Mouse (Mus musculus): ENCODE measurements at regions not wholly inside any gene's neighbourhood (a gene's known extent, or its start where the extent isn't known, plus 50 kb on each side); places are given as distances from the start of the nearest gene placed in this dataset.
A peak's percentile ranks its signal among the peaks of the same experiment; 100 is the strongest.

DNA sequence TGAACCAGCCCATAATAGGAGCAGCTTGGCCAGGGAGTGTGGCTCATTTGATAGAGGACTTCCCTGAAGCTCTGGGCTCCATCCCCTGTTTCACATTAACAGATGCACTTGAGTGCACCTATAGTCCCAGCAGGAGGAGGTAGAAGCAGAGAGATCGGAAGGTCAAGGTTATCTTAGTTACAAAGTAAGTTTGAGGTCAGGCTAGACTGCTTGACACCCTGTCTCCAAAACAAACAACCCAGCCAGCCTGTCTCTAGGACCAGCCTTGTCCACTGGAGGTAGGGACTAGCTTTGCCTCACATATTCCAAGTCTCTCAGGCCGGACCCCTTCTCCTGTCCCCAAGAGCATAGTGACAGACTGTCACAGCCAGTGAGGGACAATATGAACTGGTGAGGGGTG lies 88.9 kb upstream of the Ptpn1 start:
- Histone ChIP-seq H3K9ac (ENCODE audit: low read depth, low read length) (no peak overlapping the region), H3K4me2 (ENCODE audit: low read depth, low read length) (no peak overlapping the region), H3K36me3 (ENCODE audit: control insufficient read depth, insufficient read depth, low read length) (no peaks in the 10 kb centered on the region), H3K27ac (replicated peaks; ENCODE audit: low read depth, low read length) (no peak overlapping the region), H3K4me1 (ENCODE audit: control insufficient read depth, insufficient read depth, low read length) (0 out of 2 replicates have a peak, but pooled peaks cover 9% of the 10 kb centered on the region), H3K27me3 (replicated peaks; ENCODE audit: control insufficient read depth, insufficient read depth, low read length) (no peaks in the 10 kb centered on the region), H3K4me3 (ENCODE audit: low read depth, low read length) (no peak overlapping the region), H3K9me3 (ENCODE audit: control insufficient read depth, low read length) (no peaks in the 10 kb centered on the region)
- 81% methylated on average over 2 of the region's 2 CpGs for WGBS
- DNase-seq (ENCODE audit: low spot score), result no peak
- no peak for ATAC-seq (ENCODE audit: low read depth)

DNA sequence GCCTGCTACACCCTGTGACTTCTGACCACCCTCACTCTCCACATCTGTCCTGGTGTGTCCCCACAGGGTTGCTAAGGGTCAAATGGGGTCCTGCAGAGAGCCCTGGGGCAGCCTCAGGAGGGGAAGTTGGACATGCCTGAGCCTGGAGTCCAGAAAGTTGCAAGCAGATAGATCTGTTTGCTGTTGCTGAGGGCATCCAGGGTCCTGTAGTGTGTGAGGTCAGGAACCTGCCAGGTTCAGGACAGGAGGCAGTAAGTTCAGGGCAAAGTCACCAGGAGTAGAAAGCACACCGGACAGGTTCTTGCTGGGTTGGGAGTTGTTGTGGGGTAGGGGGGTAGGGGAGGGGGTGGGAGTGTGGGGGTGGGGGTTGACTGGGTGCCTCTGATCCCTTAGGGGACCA lies 89.4 kb upstream of the Ptpn1 start:
- Histone ChIP-seq H3K9ac (ENCODE audit: low read depth, low read length) (no peak overlapping the region), H3K4me2 (ENCODE audit: low read depth, low read length) (no peak overlapping the region), H3K27me3 (replicated peaks; ENCODE audit: control insufficient read depth, insufficient read depth, low read length) (no peaks in the 10 kb centered on the region), H3K36me3 (ENCODE audit: control insufficient read depth, insufficient read depth, low read length) (no peaks in the 10 kb centered on the region), H3K27ac (replicated peaks; ENCODE audit: low read depth, low read length) (no peak overlapping the region), H3K4me1 (ENCODE audit: control insufficient read depth, insufficient read depth, low read length) (0 out of 2 replicates have a peak, but pooled peaks cover 10% of the 10 kb centered on the region), H3K4me3 (ENCODE audit: low read depth, low read length) (no peak overlapping the region), H3K9me3 (ENCODE audit: control insufficient read depth, low read length) (no peaks in the 10 kb centered on the region)
- WGBS, result 100% methylated on average over 1 of the region's 1 CpGs
- ATAC-seq (ENCODE audit: low read depth) (no peak), DNase-seq (ENCODE audit: low spot score) (no peak)

DNA sequence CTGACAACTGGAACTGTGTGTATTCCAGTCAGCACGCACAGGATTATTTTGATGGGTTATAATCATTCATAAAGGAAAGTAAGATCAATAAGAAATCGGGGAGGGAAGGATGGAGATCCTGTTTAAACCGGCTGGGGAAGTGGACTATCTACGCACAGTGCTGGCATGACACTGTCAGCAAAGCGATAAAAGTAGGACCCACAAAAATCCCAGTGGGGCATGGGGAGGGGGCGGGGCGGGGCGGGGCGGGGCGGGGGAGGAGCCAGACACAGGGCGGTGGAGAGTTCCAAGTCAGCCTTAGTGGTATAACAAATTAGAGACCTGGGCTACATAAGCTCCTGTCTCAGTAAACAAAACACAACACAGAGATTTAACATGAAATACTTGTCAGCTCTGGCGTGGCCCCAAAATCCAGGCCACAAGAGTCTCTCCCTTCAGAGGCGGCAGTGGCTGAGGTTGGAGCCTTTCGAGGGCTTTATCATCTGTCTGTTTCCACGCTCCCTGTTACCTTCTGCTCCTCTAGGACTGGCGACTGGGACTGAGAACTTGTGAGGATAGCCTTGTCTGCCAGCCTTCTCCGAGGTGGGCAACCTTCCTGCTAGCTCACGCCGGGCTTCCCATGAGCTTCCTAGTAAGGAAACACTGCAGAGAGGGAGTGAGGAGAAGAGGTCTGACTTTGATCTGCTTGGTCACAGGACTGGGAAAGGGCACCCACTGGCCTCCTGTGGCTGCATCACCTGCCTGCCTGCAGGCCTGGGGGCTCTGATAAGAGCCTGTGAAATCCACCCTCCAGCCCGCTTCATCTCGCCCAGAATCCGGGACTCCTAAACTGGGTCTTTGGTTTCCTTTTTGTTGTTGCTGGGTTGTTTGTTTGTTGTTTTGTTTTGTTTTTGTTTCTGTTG lies 90.3 kb upstream of the Ptpn1 start:
- Histone ChIP-seq H3K9me3 (ENCODE audit: control insufficient read depth, low read length) (no peaks in the 10 kb centered on the region), H3K4me2 (ENCODE audit: low read depth, low read length) (no peak overlapping the region), H3K27me3 (replicated peaks; ENCODE audit: control insufficient read depth, insufficient read depth, low read length) (no peaks in the 10 kb centered on the region), H3K4me1 (ENCODE audit: control insufficient read depth, insufficient read depth, low read length) (peaks cover 18% of the 10 kb centered on the region; the same call in 1 of the 2 replicates), H3K36me3 (ENCODE audit: control insufficient read depth, insufficient read depth, low read length) (no peaks in the 10 kb centered on the region), H3K4me3 (ENCODE audit: low read depth, low read length) (no peak overlapping the region), H3K9ac (ENCODE audit: low read depth, low read length) (no peak overlapping the region), H3K27ac (replicated peaks; ENCODE audit: low read depth, low read length) (no peak overlapping the region; the same call in 1 of the 2 replicates)
- 41% methylated on average over 22 of the region's 22 CpGs for WGBS
- DNase-seq (ENCODE audit: low spot score), result peak; percentile 48
- ATAC-seq (ENCODE audit: low read depth), result no peak

DNA sequence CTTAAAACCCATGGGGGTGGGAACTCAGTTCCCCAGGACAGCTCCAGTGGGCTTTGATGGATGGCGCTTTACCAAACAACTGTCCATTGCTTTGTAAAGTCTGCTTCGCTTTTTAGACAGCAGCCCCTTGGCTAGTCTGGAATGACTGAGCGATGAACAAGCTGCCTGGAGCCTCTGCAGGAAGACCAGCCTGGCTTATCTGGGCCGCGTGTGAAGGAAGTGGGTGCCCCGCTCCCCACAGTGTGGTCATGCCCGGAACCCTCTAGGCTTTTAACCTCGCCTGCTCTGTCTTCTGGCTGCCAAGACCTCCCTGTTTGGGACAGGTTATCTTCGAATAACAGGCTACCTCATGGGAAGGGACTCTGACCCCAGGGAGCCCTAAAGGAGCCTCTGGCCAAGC lies 91.5 kb upstream of the Ptpn1 start:
- Histone ChIP-seq H3K27ac (replicated peaks; ENCODE audit: low read depth, low read length) (no peak overlapping the region), H3K4me2 (ENCODE audit: low read depth, low read length) (no peak overlapping the region)
- no peak for ATAC-seq (ENCODE audit: low read depth)

DNA sequence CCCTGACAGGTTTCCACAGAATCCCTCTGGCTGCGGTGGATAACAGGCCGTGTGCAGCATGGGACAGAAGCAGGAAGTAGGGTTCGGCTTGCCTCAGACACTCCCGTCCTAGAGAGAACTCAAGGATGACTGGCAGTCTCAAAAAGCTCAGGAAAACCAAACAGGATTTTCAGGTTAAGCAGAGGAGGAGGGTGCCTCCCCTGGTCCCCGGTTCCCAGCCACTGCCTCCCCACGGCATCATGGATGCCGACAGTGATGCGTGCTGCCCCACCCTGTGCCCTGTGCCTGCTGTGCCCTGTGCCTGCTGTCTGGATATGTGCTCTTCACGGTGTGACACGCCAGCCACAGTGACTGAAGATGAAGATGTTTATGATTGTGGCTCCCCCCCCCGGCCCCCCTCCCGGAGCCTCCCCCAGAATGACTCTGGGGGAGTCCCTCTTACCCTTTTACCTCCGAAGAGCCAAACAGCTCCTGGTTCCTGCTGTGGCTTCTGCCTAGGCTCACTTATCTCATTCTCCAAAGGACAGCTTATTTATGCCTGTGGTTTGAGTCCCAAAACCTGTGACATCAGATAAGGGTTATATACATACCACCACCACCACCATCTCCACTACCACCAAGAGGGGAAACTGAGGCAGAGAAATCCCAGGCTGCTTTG lies 92.4 kb upstream of the Ptpn1 start:
- H3K9me3 ChIP-seq (ENCODE audit: control insufficient read depth, low read length), result no peaks in the 10 kb centered on the region
- H3K4me3 ChIP-seq (ENCODE audit: low read depth, low read length), result no peak overlapping the region
- 52% methylated on average over 12 of the region's 13 CpGs for WGBS
- peak; percentile 66 for ATAC-seq (ENCODE audit: low read depth)
- no peak overlapping the region for H3K9ac ChIP-seq (ENCODE audit: low read depth, low read length)
- peak overlapping the region; percentile 21; the same call in 1 of the 2 replicates for H3K27ac ChIP-seq (replicated peaks; ENCODE audit: low read depth, low read length)
- H3K27me3 ChIP-seq (replicated peaks; ENCODE audit: control insufficient read depth, insufficient read depth, low read length), result no peaks in the 10 kb centered on the region
- no peak overlapping the region for H3K4me2 ChIP-seq (ENCODE audit: low read depth, low read length)
- H3K36me3 ChIP-seq (ENCODE audit: control insufficient read depth, insufficient read depth, low read length), result no peaks in the 10 kb centered on the region
- peak; percentile 77 for DNase-seq (ENCODE audit: low spot score)
- peaks cover 22% of the 10 kb centered on the region; the same call in 1 of the 2 replicates for H3K4me1 ChIP-seq (ENCODE audit: control insufficient read depth, insufficient read depth, low read length)

More for the DNA sequence above, 91.5 kb upstream of the Ptpn1 start:
- Histone ChIP-seq H3K9ac (ENCODE audit: low read depth, low read length) (no peak overlapping the region), H3K27me3 (replicated peaks; ENCODE audit: control insufficient read depth, insufficient read depth, low read length) (no peaks in the 10 kb centered on the region), H3K4me3 (ENCODE audit: low read depth, low read length) (no peak overlapping the region), H3K9me3 (ENCODE audit: control insufficient read depth, low read length) (no peaks in the 10 kb centered on the region), H3K36me3 (ENCODE audit: control insufficient read depth, insufficient read depth, low read length) (no peaks in the 10 kb centered on the region), H3K4me1 (ENCODE audit: control insufficient read depth, insufficient read depth, low read length) (peaks cover 19% of the 10 kb centered on the region; the same call in 1 of the 2 replicates)
- 85% methylated on average over 9 of the region's 9 CpGs for WGBS
- DNase-seq (ENCODE audit: low spot score), result no peak

DNA sequence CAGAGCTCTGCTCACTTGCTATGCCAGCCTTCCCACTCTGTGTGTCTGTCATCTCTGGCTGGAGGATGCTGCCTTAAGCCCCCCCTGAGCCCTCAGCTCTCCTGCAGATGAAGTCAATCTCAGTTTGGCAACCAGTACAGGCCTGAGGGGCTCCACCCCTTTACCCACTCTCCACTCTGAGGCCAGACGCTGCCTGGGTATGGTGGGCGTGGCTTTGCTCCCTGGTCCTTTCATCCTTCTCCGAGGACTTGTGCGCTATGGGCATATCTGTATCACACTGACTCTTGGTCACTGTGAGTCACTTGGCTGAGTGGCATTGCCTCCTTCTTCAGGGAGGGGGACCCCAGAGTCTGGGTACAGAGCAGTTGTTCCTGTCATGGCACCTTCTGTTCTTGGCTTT lies 94.3 kb upstream of the Ptpn1 start:
- Histone ChIP-seq H3K4me1 (ENCODE audit: control insufficient read depth, insufficient read depth, low read length) (peaks cover 35% of the 10 kb centered on the region; the same call in 1 of the 2 replicates), H3K4me2 (ENCODE audit: low read depth, low read length) (no peak overlapping the region)
- 0 out of 2 replicates have a peak, but pooled peaks have one; percentile 8 for ATAC-seq (ENCODE audit: low read depth)

DNA sequence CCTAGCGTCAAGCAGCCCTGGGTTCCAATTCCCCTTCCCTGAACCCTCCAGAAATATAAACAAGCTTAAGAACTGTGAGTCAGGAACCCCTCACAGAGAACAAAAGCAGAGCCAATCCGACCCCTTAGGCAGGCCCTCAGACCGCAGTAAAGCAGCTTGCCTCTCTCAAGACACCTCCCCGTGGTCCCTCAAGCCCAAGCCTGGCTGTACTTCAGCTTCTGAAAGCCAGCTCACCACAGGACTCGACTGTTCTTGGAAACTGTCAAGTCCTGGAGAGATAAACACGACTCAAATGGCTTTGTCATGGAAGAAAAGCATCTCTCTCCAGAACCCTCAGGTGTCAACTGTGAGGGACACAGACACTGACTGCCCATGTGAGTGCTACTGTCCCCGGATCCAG lies 95.2 kb upstream of the Ptpn1 start:
- no peak for ATAC-seq (ENCODE audit: low read depth)
- peaks cover 28% of the 10 kb centered on the region; the same call in 1 of the 2 replicates for H3K4me1 ChIP-seq (ENCODE audit: control insufficient read depth, insufficient read depth, low read length)
- WGBS, result 26% methylated on average over 7 of the region's 7 CpGs

More for the DNA sequence above, 94.3 kb upstream of the Ptpn1 start:
- no peak overlapping the region for H3K4me3 ChIP-seq (ENCODE audit: low read depth, low read length)
- H3K9me3 ChIP-seq (ENCODE audit: control insufficient read depth, low read length), result no peaks in the 10 kb centered on the region
- H3K27ac ChIP-seq (replicated peaks; ENCODE audit: low read depth, low read length), result no peak overlapping the region
- H3K36me3 ChIP-seq (ENCODE audit: control insufficient read depth, insufficient read depth, low read length), result no peaks in the 10 kb centered on the region
- H3K27me3 ChIP-seq (replicated peaks; ENCODE audit: control insufficient read depth, insufficient read depth, low read length), result no peaks in the 10 kb centered on the region
- WGBS, result 33% methylated on average over 4 of the region's 4 CpGs
- 0 out of 2 replicates have a peak overlapping the region, but pooled peaks have one; percentile 9 for H3K9ac ChIP-seq (ENCODE audit: low read depth, low read length)
- DNase-seq (ENCODE audit: low spot score), result peak; percentile 52

DNA sequence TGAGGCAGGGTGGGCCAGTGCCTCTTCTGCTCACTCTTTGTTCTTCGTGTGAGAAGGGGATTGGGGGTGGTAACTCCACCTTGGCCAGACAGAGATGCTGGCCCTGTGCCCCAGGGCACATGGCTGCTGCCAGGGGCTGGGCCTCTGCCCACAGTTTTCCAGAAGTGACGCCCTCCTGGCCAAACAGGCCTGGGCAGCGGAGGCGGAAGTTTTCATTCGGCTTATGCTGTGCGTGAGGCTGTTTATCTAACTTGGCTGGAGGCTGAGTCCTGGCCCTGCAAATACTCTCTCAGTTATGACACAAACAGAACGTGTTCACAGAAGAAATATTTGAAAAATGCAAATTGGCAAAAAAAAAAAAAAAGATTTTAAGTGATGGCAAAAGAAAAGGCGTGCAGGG lies 97.3 kb upstream of the Ptpn1 start:
- no peak overlapping the region for H3K4me3 ChIP-seq (ENCODE audit: low read depth, low read length)
- H3K9me3 ChIP-seq (ENCODE audit: control insufficient read depth, low read length), result no peaks in the 10 kb centered on the region
- no peaks in the 10 kb centered on the region for H3K36me3 ChIP-seq (ENCODE audit: control insufficient read depth, insufficient read depth, low read length)
- no peaks in the 10 kb centered on the region for H3K27me3 ChIP-seq (replicated peaks; ENCODE audit: control insufficient read depth, insufficient read depth, low read length)
- no peak overlapping the region for H3K4me2 ChIP-seq (ENCODE audit: low read depth, low read length)
- no peak overlapping the region for H3K9ac ChIP-seq (ENCODE audit: low read depth, low read length)
- WGBS, result 46% methylated on average over 8 of the region's 8 CpGs
- DNase-seq (ENCODE audit: low spot score) (peak; percentile 57), ATAC-seq (ENCODE audit: low read depth) (peak; percentile 45; the same call in 1 of the 2 replicates)
- H3K27ac ChIP-seq (replicated peaks; ENCODE audit: low read depth, low read length), result peak overlapping the region; percentile 72
- peaks cover 26% of the 10 kb centered on the region; the same call in 1 of the 2 replicates for H3K4me1 ChIP-seq (ENCODE audit: control insufficient read depth, insufficient read depth, low read length)

More for the DNA sequence above, 95.2 kb upstream of the Ptpn1 start:
- Histone ChIP-seq H3K36me3 (ENCODE audit: control insufficient read depth, insufficient read depth, low read length) (no peaks in the 10 kb centered on the region), H3K27me3 (replicated peaks; ENCODE audit: control insufficient read depth, insufficient read depth, low read length) (no peaks in the 10 kb centered on the region), H3K9ac (ENCODE audit: low read depth, low read length) (0 out of 2 replicates have a peak overlapping the region, but pooled peaks have one; percentile 9), H3K4me3 (ENCODE audit: low read depth, low read length) (no peak overlapping the region), H3K9me3 (ENCODE audit: control insufficient read depth, low read length) (no peaks in the 10 kb centered on the region), H3K27ac (replicated peaks; ENCODE audit: low read depth, low read length) (no peak overlapping the region), H3K4me2 (ENCODE audit: low read depth, low read length) (no peak overlapping the region)
- DNase-seq (ENCODE audit: low spot score), result peak; percentile 46

Measured in embryonic facial prominence, embryonic 14.5 days (tissue).